Mouse (Mus musculus) MEL-GATA-1-ER (cell line): ENCODE results near the gene Chst10.

ENCODE experiments used
- DNase-seq: peaks from one replicate; pipeline ENCODE4 v3.0.0-alpha.2; 2012; ENCODE audit warnings: low read depth; ENCODE audit errors: extremely low read depth

Gene Chst10

DNA sequence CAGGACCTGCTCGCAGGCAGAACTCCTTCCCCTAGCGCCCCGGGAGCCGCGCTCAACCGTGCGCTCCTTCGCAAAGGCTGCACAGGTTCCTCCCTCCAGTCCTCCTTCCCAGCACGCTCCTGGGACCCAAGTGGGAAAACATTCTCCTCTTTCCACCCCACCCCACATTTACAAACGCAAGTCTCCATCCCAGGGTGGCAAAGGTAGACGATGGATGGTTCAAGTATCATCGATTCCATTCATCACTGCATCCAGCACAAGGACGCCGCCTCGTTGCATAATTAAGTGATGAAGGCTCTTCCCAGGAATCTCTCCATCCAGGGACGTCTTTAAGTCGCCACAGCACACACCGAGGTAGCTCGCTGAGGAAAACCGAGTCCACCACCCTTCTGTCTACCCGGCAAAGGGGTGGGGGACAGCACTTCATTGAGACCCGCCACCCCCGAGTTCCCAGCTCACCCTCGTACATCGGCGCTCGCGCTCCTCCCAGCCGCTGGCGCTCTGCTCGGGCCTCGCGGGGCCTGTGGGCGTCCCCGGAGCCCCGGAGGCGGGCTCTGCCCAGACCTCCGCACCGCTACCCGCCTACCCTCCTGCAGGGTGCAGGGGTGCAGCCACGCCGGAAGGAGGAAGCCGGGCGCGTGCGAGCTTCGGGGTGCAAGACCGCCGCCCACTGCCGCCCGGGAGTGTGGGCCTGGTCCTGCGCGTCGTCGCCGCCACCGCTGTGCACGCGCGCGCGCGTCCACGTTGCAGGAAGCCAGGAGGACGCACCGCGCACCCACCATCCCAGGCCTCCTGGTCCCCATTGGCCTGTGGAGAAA is at the start of gene Chst10:
TSS of gene Chst10 (minus strand) at position 731 of the 818 bp plus-strand sequence.
- no peak for DNase-seq

DNA sequence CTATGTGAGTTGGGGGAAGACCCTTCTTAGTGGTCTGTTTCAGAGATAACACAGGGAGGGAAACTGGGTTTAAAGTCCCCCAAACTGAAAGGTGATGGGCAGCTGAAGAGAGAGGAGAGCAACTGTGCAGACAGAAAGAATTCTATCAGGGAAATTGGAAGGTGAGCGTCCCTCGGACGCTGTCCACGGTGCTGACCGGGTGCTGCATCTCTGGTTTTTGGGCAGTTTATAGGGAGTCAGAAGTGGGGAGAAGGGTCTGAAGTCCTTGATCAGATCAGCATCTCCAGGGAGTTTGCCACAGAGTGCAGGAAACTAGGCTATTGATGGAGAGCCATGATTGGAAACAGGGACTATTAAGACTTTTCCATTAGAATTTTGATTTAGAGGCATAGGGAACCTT is 41.6 kb upstream of the Chst10 start:
- no peak for DNase-seq

DNA sequence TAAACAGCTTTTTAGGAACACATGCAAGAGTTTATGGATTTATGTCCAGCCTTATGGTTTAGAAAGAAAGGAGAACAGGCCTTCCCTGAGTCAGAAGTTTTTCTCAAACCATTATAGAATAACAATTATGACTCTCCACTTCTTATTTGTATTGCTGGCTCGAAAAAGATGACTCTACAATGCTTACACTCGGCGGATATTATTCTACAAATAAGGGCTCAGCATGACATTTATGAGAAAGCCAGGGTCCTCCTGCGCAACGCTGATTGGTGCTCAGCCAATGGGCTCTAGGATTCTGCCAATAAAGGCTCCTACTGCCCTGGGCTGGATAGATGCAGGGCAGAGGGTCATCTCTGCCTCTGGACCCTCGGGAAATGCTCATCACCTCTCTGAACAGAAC is 40.9 kb upstream of the Chst10 start, which contains the start of gene Nms:
TSS of gene Nms (plus strand) at position 301 of the 400 bp plus-strand sequence.
- DNase-seq: no peak

DNA sequence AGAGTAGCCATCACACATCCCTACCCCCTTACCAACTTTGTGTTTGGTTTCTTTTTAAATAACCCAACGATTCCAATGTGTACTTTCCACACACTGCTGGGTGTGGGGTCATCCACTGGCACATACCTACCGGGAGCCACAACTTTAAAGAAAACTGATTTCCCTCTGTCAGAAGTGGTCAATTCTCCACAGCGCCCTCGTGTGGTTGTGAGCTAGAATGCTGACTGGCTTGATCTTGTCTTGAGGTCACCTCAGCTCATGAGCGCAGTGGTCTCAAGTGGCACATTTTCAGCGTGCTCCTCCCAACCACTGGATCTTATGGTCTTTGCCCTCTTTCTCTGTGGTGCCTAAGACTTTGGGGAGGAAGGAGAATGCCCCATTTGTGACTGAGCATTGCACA is 38.8 kb upstream of the Chst10 start:
- peak; percentile 17 for DNase-seq

DNA sequence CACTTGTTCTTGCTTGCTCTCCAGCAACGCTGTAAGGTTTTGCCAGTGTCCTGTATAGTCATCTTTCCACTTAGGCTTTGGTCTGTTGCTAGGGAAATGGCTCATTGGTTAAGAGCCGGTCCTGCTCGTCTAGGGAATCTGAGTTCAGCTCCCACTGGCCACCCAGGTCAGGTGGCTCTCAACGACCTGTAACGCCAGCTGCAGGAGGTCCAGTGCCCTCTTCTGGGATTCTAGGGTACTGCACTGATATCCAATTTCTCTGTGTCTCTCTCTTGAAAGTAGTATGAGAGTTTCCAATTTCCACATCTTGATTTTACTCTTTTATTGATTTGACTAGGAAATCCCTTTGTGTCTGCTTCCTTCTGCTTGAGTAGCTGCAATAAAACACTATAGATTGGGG is 36.7 kb upstream of the Chst10 start:
- no peak for DNase-seq

DNA sequence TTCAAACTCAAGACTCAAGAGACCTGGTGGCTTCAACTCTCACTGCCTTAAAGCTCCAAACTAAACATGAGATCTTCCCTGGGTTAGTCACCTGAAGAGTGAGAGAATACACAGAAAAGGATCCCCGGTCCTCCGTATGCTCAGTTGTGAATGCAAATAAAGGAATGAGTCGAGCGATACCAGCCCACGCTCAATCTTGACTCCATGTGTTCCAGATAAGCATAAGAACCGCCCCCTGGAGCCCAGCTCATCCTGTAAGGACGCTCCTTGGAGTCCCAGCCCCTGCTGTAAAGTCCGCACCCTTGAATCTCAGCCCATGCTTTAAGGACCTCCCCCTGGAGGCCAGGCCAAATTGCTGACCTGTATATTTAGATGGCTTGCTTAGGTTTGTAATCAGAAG is 32.8 kb upstream of the Chst10 start:
- DNase-seq: no peak

DNA sequence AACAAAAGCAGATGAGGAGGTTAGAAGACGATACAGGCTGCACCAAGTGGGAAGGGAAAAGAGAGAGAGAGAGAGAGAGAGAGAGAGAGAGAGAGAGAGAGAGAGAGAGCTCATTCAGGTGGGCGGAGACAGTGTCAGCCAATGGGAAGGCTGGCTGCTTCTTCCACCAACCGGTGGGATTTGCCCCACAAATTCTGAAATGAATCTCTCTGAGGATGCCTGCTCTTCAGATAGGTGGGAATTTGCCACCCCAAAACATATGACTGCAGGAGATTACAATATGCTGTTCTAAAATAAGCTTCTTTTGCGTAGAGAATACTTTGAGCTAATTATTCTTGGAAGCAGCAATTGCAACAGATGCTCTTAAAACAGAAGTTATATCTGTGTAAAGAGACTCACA is 31.5 kb upstream of the Chst10 start:
- DNase-seq: no peak

DNA sequence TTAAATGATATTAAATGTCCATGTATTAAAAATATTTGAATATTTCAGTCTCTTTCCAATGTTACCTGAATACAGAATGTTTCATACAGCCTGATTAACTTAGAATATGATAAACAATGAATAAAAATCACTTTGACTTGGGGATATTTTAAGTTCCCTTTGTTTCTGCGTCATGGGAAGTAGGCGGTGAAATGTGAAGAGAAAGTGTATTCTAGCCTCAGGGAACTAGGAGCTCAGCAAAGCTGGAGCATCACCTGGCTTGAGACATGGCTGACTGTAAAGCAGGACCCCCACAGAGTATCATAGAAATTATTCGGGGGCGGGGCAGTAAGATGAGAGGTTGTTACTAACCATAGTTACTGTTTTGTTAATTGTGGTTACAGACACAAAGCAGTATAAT is 31.0 kb upstream of the Chst10 start:
- DNase-seq: no peak

DNA sequence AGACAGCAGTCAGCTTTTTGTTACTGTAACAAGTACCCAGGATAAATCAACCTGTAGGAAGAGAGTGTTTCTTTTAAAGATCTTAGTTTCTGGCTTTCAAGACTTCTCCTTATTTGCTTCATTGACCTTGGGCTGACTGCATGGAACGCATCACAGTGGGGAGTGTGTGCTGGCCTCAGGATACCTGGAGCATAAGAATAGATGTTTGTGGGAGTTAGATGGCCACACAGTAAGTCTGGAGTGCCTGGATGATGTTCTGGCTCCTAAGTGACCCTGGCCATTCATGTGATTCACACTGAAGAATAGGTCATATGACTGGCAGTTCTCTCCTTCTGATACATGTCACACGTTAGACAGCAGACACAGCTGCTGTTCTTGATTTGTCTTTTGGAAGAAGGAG is 6.0 kb upstream of the Chst10 start:
- no peak for DNase-seq

DNA sequence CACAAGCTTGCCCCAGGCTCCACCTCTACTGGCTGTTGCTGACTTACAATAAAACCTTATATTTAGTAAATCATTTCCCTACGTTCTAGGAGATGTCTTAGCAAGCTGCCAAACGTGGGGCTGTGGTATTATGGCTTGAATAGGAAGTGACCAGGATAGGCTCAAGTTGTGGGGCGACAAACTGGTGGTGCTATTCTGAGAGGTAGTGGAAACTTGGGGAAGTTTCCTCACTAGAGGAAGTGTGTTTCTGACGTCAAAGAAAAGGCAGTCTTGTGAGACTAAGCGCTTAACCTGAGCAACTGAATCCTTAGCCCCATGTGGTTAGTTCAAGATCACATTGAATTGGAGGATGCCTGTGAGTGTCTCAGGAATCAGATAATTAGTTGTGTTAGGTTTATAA is 4.6 kb upstream of the Chst10 start:
- no peak for DNase-seq

DNA sequence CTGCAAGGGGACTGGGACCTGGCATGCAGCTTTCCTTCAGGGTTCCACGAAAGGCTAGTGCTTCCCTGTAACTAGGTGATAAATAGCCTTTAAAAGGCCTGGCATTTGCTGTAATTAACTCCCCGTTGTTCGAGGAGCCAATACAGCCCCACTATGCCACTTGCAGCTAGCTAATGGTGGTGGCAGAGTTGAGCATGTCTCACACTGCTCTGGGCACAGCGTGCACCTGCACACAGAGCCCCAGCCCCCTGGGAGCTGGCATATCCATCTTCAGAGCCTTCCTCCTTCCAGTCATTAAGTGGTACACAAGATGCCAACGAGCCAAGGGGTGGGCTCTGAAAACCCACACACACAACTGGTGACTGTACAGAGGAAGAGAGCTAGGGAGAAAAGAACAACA is 4.9 kb downstream of the Chst10 start:
- no peak for DNase-seq

DNA sequence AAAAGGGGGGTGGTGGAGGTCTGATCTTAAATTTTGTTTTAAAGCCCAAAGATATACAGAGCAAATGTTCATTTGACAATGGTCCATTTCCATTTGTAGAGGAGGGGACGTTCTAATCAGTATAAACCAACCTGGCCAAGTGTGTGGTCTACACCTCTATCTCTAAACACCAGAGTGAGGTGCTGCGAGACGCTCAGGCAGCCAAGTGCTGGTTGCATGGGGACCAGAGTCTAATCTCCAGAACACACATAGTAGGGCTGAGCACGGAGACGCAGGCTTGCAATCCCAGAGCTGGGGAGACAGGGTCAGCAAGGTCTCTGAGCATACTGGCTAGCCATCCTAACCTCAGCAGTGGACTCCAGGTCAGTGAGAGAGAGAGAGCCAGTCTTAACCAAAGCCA is 6.5 kb downstream of the Chst10 start:
- no peak for DNase-seq

DNA sequence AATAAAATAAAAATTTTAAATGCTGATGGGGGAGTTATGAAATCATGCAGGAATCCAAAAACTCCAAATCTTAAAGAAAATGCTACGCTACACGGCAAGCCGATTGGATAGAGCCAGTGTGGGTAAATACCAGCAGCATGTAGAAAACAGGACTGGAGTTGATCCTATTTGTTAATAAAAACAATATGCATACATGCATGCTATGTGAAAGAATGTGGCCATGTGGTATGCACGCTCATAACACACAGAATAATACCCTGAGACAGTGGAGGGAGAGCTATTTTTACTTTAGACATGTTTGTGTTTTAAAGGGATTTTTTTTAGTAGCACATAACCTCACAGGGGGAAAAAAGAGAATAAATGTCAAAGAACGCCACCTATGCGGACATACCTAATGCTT is 9.2 kb downstream of the Chst10 start:
- DNase-seq: no peak

DNA sequence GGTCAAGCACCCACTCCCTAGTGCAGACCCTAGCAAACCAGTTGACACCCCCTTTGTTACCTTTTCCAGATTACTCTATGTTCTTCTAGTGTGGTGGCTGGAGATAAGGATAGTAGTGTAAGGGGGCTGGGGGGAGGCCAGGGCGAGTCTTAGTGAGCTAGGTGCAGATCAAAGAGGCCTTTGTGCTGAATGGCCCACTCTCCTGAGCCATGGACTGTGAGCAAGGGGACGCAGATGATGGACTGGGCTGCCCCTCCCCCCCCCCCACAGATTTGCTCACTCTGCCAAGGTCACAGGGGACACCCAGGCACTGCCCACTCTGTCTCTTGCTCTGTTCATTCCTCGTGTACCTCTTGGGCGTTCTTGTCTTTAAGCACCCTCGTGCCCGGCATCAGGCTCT is 10.9 kb downstream of the Chst10 start:
- DNase-seq: no peak

DNA sequence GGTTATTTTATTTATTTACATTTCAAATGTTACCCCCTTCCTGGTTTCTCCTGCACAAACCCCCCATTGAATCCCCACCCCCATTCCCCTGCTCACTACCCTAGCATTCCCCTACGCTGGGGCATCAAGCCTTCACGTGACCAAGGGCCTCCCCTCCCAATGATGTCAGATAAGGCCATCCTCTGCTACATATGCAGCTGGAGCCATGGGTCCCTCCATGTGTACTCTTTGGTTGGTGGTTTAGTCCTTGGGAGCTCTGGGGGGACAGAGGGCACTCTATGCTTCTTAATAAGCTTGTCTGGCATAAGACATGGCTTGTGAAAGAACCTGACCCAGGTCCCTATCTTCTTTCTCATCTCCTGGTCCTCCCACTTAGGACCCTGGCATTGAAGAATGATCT is 11.4 kb downstream of the Chst10 start:
- DNase-seq: no peak

DNA sequence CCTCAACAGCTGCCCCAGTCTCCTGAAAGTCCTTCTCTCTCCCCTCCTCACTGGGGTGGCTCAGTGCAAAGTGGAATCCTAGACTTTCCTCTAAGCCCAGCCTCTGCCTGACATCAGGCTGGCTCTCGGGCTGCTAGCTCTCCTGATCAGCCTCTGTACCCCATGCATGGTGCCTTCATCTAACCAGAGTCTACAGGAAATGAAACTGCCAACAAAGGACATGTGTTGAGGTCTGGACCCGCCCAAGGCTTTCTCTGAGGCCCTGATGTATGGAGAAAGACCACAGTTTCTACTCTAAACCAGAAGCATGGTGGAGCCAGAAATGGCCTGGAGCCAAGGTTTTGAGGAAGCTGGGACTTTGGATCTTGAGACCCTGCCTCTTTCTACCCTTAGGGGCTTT is 12.0 kb downstream of the Chst10 start:
- DNase-seq: no peak

DNA sequence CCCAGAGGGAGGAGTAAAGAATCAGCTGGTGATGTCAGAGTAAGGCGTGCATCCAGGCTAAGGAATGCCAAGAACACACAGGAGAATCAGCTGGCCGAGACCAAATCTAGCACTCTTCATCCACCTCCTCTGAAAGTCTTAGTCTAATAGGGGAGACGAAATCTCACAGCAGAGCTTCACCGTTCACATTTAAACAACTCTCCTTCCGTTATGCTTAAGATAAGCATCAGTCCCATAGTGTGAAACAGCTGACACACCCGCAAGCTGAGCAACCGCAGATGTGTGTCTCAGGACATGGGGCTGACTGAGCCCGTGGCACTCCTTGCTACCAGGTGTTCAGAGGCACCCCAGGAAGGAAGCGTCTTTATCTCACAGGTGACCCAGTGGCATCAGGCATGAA is 14.2 kb downstream of the Chst10 start:
- DNase-seq: no peak

DNA sequence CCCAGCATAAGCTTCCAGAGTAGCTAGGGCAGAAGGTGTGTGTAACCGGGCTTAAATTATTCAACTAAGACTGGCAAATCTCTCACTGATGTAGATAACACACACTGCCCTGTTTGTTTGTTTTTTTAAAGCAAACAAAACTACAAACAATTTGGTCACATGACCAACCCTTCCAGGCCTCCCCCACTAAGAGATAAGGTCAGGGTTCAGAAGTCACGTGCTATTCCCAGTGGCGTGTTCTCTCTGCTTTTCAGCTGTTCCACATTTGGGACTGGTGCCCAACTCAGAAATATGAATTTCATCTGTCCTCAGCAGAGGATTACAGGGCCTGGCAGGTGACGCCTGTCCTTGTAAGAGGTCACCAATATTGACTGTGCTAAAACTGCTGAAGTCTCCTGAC is 15.2 kb downstream of the Chst10 start:
- DNase-seq: no peak

DNA sequence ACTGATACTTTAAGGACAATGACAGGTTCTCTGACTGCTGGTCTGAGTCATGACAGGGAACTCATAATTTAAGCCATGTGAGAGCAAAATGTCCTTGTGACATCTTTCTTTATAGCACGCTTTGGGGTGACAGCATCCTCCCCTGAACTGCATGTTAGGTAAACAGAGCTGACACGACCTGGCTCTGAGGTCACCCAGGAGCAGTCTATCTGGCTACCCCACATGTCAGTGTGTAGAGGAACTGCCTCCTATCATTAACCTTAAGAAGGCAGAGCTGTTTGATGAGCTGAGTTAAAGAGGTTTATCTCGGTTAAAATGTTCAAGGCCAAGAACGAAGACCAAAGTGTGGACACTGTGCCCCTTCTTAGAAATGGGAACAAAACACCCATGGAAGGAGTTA is 16.6 kb downstream of the Chst10 start:
- peak; percentile 33 for DNase-seq

DNA sequence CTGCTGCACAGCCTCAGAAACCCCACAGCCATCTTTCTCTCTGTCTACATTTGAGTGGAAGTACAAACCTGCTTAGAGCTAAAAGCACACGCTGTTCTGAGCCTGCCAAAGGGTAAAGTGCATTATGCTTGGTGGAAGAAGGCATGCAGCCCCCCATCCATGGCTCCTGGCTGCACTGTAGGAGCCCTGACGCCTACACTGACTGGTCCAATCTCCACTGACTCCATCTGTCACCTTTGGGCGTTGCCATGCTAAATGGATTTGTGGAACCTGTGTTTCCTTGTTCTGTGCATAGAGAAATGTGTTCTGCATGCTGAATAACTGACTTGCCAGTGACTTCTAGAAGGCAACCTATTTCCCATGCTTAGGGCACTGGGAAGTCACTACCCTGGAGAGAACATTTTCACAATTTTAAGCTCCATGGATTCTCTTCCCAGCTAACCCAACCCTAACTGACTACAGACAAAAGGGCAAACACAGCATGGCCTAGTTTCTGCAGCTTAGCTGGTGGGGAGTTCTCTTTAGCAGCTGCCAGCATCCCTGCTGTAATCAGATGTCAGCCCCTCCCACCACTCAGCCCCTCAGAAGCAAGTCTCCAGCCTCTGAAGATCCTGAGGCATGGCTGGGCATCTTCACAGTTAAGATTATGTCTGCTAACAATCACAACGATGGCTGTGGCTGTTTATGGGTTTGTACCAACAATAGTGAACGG is 21.1 kb downstream of the Chst10 start:
- no peak for DNase-seq

DNA sequence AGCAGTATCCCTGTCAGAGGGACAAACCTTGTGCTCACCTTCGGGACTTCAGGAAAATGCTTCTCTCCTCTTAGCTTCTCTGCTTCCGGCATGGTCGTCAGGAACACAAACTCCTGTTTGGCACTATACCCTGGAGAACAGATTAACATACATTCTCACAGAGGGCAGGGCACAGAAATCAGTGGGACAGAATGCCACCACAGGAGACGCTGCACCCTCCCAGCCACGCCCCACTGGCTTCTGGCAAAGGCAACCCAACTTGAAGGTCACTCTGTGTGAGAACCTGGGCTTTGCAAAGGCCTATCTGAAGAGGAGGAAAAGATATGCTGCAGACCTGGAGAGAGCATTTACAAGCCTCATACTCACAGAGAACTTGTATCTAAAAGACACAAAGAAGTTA is 24.1 kb downstream of the Chst10 start:
- DNase-seq: no peak

DNA sequence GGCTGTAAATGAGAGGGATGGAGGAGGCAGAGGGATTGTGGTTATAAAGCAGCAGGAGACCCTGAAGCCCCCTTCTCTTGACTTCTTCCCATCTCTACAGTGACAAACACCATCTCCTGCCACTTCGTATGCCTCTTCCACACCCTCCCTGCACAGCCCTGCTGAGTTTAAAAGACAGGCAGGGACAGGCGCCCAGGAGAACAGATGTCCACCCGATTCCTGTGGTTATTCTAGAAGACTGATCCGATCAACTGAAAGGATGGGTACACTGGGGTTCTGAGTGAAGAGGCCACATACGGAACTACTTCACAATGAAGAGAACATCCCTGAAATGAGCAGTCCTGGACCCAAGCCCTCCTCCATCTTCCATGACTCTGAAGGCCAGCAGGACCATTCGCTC is 26.1 kb downstream of the Chst10 start:
- no peak for DNase-seq
